In the genomic region with DNA sequence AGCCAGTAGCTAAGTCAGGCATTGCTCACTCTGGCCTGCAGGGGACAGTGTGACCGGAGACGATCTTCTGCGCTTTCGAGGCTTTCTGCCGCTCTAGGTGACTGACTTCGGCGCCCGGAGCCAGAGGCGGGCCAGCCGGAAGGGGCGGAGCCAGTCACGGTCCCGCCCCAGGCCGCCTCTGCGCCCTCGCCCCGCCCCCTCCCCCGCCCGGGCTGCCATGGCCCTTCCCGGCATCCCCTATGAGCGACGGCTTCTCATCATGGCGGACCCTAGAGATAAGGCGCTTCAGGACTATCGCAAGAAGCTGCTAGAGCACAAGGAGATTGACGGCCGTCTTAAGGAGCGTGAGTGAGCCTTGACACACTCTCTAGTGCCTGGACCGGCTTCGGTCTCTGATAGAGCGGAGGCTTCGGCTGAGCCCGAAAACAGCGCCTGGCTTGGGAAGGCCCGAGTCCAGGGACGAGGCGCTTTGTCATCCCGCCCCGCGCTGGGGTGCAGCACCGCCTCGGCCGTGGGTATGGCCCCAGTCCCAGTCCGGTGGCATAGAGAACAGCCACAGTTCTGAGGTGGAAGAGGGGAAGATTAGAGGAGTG, we compare ENCODE assay signal across 8 mouse cellular contexts. TPM values are rescaled to one million over a fixed set of nuclear protein-coding genes. Genes with fewer than 3 reads are reported as not detected.
DNase-seq lines count a peak whose midpoint lies in the region; ATAC-seq and TF ChIP-seq lines count a peak whose summit lies in the region.

TSS of gene Psmc6 (plus strand) at position 200 of the 593 bp plus-strand sequence.

- no peaks in the 10 kb centered on the region for H3K27me3 ChIP-seq in forebrain, embryonic 16.5 days (replicated peaks; ENCODE audit: control insufficient read depth, insufficient read depth, low read length)
- no peaks in the 10 kb centered on the region for H3K27me3 ChIP-seq in lung, embryonic 14.5 days (ENCODE audit: insufficient read depth, low read length)
- H3K27me3 ChIP-seq in thymus, adult 2 months (ENCODE audit: control insufficient read depth, insufficient read depth, low read length), result no peaks in the 10 kb centered on the region

- ATAC-seq in forebrain, embryonic 16.5 days, result peak; percentile 95
- ATAC-seq in lung, embryonic 14.5 days (ENCODE audit: insufficient read depth), result peak; percentile 97

- H3K4me3 ChIP-seq in ES-E14 (ENCODE audit: insufficient read depth in 1 of 2, low read depth in 1 of 2, low read length in 2 of 2, poor library complexity in 1 of 2, severe bottlenecking in 1 of 2), result peak within 1 kb of the TSS; percentile 94 to 96
- peak within 1 kb of the TSS; percentile 97 for H3K4me3 ChIP-seq in forebrain, embryonic 16.5 days (replicated peaks; ENCODE audit: low read length)
- peak within 1 kb of the TSS; percentile 90 for H3K4me3 ChIP-seq in layer of hippocampus, adult 2 months
- peak within 1 kb of the TSS; percentile 94 for H3K4me3 ChIP-seq in lung, embryonic 14.5 days (ENCODE audit: low read depth, low read length)
- H3K4me3 ChIP-seq in olfactory bulb, adult 2 months (ENCODE audit: insufficient read depth, low read depth, low read length), result peak within 1 kb of the TSS; percentile 87
- peak within 1 kb of the TSS; percentile 100 for H3K4me3 ChIP-seq in thymus, adult 2 months (ENCODE audit: control insufficient read depth, insufficient read depth, low read length)

- no peaks in the 10 kb centered on the region for H3K9me3 ChIP-seq in ES-E14 (ENCODE audit: control insufficient read depth, insufficient read depth, low read depth, low read length)
- no peaks in the 10 kb centered on the region for H3K9me3 ChIP-seq in forebrain, embryonic 16.5 days (ENCODE audit: control insufficient read depth, low read length)
- H3K9me3 ChIP-seq in lung, embryonic 14.5 days (ENCODE audit: low read depth, low read length), result no peaks in the 10 kb centered on the region

- H3K36me3 ChIP-seq in ES-E14 (ENCODE audit: control insufficient read depth, insufficient read depth, low read length, poor library complexity, severe bottlenecking), result peaks cover 4% of the 10 kb centered on the region; the same call in 1 of the 2 replicates
- H3K36me3 ChIP-seq in forebrain, embryonic 16.5 days (ENCODE audit: control insufficient read depth, insufficient read depth), result peaks cover 14% of the 10 kb centered on the region
- peaks cover 30% of the 10 kb centered on the region for H3K36me3 ChIP-seq in lung, embryonic 14.5 days (ENCODE audit: insufficient read depth)
- peaks cover 23% of the 10 kb centered on the region for H3K36me3 ChIP-seq in thymus, adult 2 months (ENCODE audit: control insufficient read depth, insufficient read depth, low read length)

- TF ChIP-seq POLR2A in olfactory bulb, adult 2 months (IDR thresholded peaks at IDR 0.05; ENCODE audit: insufficient read depth, low read depth, low read length), result peak; percentile 44
- peak; percentile 70; the same call in 1 of the 2 replicates for TF ChIP-seq POLR2A in thymus, adult 2 months (IDR thresholded peaks at IDR 0.05; ENCODE audit: control insufficient read depth, extremely low read depth, insufficient read depth, low read length, poor library complexity)

- WGBS in forebrain, embryonic 16.5 days, result under 1% methylated on average over 43 of the region's 44 CpGs
- under 1% methylated on average over 44 of the region's 44 CpGs for WGBS in lung, embryonic 14.5 days
- WGBS in olfactory bulb, adult 2 months, result under 1% methylated on average over 43 of the region's 44 CpGs
- WGBS in thymus, adult 2 months, result under 1% methylated on average over 44 of the region's 44 CpGs

- intact Hi-C loops in heart, postnatal 36 days (cut with DNase I), result loop anchor here (2.0 to 5.0 kb wide), 3 partner anchors 21 to 112 kb away; partner anchors contain the start of genes Gpr137c and Styx

- H3K4me1 ChIP-seq in ES-E14 (ENCODE audit: control insufficient read depth in 2 of 2, insufficient read depth in 2 of 2, low read length in 2 of 2, poor library complexity in 1 of 2), result peaks cover 0 to 2% of the 10 kb centered on the region in 2 experiments; a peak in 2 of 4 replicates
- peaks cover 9% of the 10 kb centered on the region for H3K4me1 ChIP-seq in forebrain, embryonic 16.5 days (replicated peaks; ENCODE audit: control insufficient read depth, insufficient read depth, low read length)
- H3K4me1 ChIP-seq in lung, embryonic 14.5 days (ENCODE audit: insufficient read depth), result no peaks in the 10 kb centered on the region
- H3K4me1 ChIP-seq in olfactory bulb, adult 2 months (ENCODE audit: control insufficient read depth, insufficient read depth, low read length), result no peaks in the 10 kb centered on the region
- peaks cover 8% of the 10 kb centered on the region for H3K4me1 ChIP-seq in thymus, adult 2 months (replicated peaks; ENCODE audit: control insufficient read depth, insufficient read depth, low read length)

- H3K4me2 ChIP-seq in forebrain, embryonic 16.5 days (ENCODE audit: low read length), result peak within 1 kb of the TSS; percentile 81
- peak within 1 kb of the TSS; percentile 71 for H3K4me2 ChIP-seq in lung, embryonic 14.5 days

- TF ChIP-seq CTCF in layer of hippocampus, adult 2 months (conservative IDR thresholded peaks at IDR 0.05), result peak; percentile 84
- TF ChIP-seq CTCF in lung, embryonic 14.5 days (IDR thresholded peaks at IDR 0.05; ENCODE audit: low read depth), result peak; percentile 96
- TF ChIP-seq CTCF in olfactory bulb, adult 2 months (IDR thresholded peaks at IDR 0.05; ENCODE audit: insufficient read depth, low read depth, low read length), result peak; percentile 65
- peak; percentile 83 for TF ChIP-seq CTCF in thymus, adult 2 months (IDR thresholded peaks at IDR 0.05; ENCODE audit: borderline replicate concordance, control insufficient read depth, extremely low read depth, insufficient read depth, low read length, poor library complexity)

- in situ Hi-C loops in ES-E14 (cut with MboI; ENCODE audit: low sequenced_read_pairs in 2 of 2, unreplicated experiment in 2 of 2), result no loop called here

- peak within 1 kb of the TSS; percentile 70 for H3K27ac ChIP-seq in ES-E14 (ENCODE audit: insufficient read depth, low read depth, low read length, poor library complexity, severe bottlenecking)
- peak within 1 kb of the TSS; percentile 89 for H3K27ac ChIP-seq in forebrain, embryonic 16.5 days (ENCODE audit: low read length)
- H3K27ac ChIP-seq in layer of hippocampus, adult 2 months, result peak within 1 kb of the TSS; percentile 94
- H3K27ac ChIP-seq in lung, embryonic 14.5 days (ENCODE audit: low read depth), result peak within 1 kb of the TSS; percentile 87
- H3K27ac ChIP-seq in olfactory bulb, adult 2 months (ENCODE audit: insufficient read depth, low read depth, low read length), result peak within 1 kb of the TSS; percentile 65
- peak within 1 kb of the TSS; percentile 81 for H3K27ac ChIP-seq in thymus, adult 2 months (ENCODE audit: control insufficient read depth, insufficient read depth, low read length)

- peak; percentile 85 for DNase-seq in ES-E14 (ENCODE audit: low read depth, low spot score)
- DNase-seq in cerebellum, adult 11-12 months, result peak; percentile 93
- peak; percentile 89 to 90 for DNase-seq in heart, postnatal 36 days
- peak; percentile 87 to 89 for DNase-seq in layer of hippocampus, adult 2 months (ENCODE audit: low spot score in 2 of 2)
- DNase-seq in lung, embryonic 14.5 days, result peak; percentile 97
- peak; percentile 89 for DNase-seq in thymus, adult 2 months

- peak within 1 kb of the TSS; percentile 98 for H3K9ac ChIP-seq in ES-E14 (ENCODE audit: insufficient read depth, low read depth, low read length, poor library complexity, severe bottlenecking)
- H3K9ac ChIP-seq in forebrain, embryonic 16.5 days (replicated peaks; ENCODE audit: low read depth, low read length), result peak within 1 kb of the TSS; percentile 96
- peak within 1 kb of the TSS; percentile 96 for H3K9ac ChIP-seq in lung, embryonic 14.5 days

TF ChIP-seq in ES-E14, 5 proteins besides CTCF, POLR2A, EP300 and RAD21:
- TF ChIP-seq HCFC1 (IDR thresholded peaks at IDR 0.05; ENCODE audit: borderline replicate concordance, insufficient read depth, low read length) (peak; percentile 67; the same call in 1 of the 2 replicates), ZC3H11A (IDR thresholded peaks at IDR 0.05; ENCODE audit: borderline replicate concordance, low read depth, low read length) (no peak), ZNF384 (IDR thresholded peaks at IDR 0.05; ENCODE audit: low read depth, low read length) (no peak), CHD2 (IDR thresholded peaks at IDR 0.05; ENCODE audit: low read depth, low read length) (0 out of 2 replicates have a peak, but pooled peaks have one; percentile 21)

RNA-seq across cellular contexts. Expression of gene Psmc6, which starts in this region (rescaled TPM):
- 79.0 and 85.7 TPM in 2 replicates for total RNA-seq in ES-E14 (2012; rRNA removed)
- polyA plus RNA-seq in forebrain, embryonic 16.5 days (2015; fragmentation: Nextera tagmentation; extraction: Ambion mirVana), result 163 and 178 TPM in 2 replicates
- total RNA-seq in heart, postnatal 36 days (2021), result 100 to 1,000 TPM in 1 of 2 experiments, 10 to 100 TPM in 1; 93.4 to 113 TPM
- total RNA-seq in layer of hippocampus, adult 2 months (2021), result 10 to 100 TPM; 98.8 to 99.6 TPM
- 186 and 195 TPM in 2 replicates for polyA plus RNA-seq in lung, embryonic 14.5 days (2014; fragmentation: Nextera tagmentation; extraction: Ambion mirVana)
- polyA plus RNA-seq in olfactory bulb, adult 2 months (2012; ENCODE audit: insufficient read depth, insufficient read length, low replicate concordance, missing spikeins), result 425 TPM in 1 of 2 replicates, not detected in the other
- polyA plus RNA-seq in thymus, adult 2 months (2012; rRNA removed), result 29.4 and 38.0 TPM in 2 replicates

Comparison
In these comparisons a context has a peak if more than half of its experiments do, and no peak if none do; other contexts are left out.
1. Peak in every context shown above with its lines: DNase-seq, ATAC-seq, H3K4me3 ChIP-seq and H3K27ac ChIP-seq.